Comparison of ENCODE assay signal across 8 mouse cellular contexts in genomic region chr2:60552902-60553682, GRCm38 (mm10). TPM values are rescaled to one million over a fixed set of nuclear protein-coding genes. Genes with fewer than 3 reads are reported as not detected.
DNase-seq lines count a peak whose midpoint lies in the region; ATAC-seq and TF ChIP-seq lines count a peak whose summit lies in the region.

TSS of gene Pla2r1 (minus strand) at chr2:60553308.

- H3K4me2 ChIP-seq in forebrain, embryonic 11.5 days (ENCODE audit: low read depth, low read length, severe bottlenecking): peak within 1 kb of the TSS; percentile 52
- peak within 1 kb of the TSS; percentile 93 for H3K4me2 ChIP-seq in stomach, embryonic 16.5 days (ENCODE audit: low read depth, low read length)

- peak within 1 kb of the TSS; percentile 15; the same call in 1 of the 2 replicates for H3K4me3 ChIP-seq in bone marrow macrophage, adult 2 months (ENCODE audit: insufficient read depth, low read length)
- H3K4me3 ChIP-seq in forebrain, embryonic 11.5 days (ENCODE audit: low read depth, low read length): peak within 1 kb of the TSS; percentile 22
- H3K4me3 ChIP-seq in stomach, embryonic 16.5 days (replicated peaks; ENCODE audit: low read length): peak within 1 kb of the TSS; percentile 53

- 2% methylated on average over 33 of the region's 33 CpGs for WGBS in forebrain, embryonic 11.5 days
- 4% methylated on average over 33 of the region's 33 CpGs for WGBS in stomach, embryonic 16.5 days

- peak; percentile 55 for ATAC-seq in forebrain, embryonic 11.5 days (replicated peaks; ENCODE audit: low FRiP score)
- ATAC-seq in megakaryocyte progenitor cell, adult 5-6 weeks (replicated peaks; ENCODE audit: poor library complexity): peak; percentile 87
- ATAC-seq in stomach, embryonic 16.5 days (ENCODE audit: insufficient read depth, low FRiP score): peak; percentile 65
- ATAC-seq in activated CD4-positive, CD25-positive, alpha-beta regulatory T cell, adult 4 months: no peak

- H3K27me3 ChIP-seq in forebrain, embryonic 11.5 days (ENCODE audit: control insufficient read depth, insufficient read depth, low read length): no peaks in the 10 kb centered on the region
- no peaks in the 10 kb centered on the region for H3K27me3 ChIP-seq in stomach, embryonic 16.5 days (ENCODE audit: control insufficient read depth, insufficient read depth, low read length)

- peak; percentile 69 for DNase-seq in ES-CJ7 (ENCODE audit: low read depth, low spot score)
- DNase-seq in forebrain, embryonic 11.5 days (ENCODE audit: low spot score): peak; percentile 75
- peak; percentile 60 to 69 for DNase-seq in heart, postnatal 14 days
- DNase-seq in kidney, postnatal 4 days: peak; percentile 75 to 82

- intact Hi-C loops in heart, postnatal 14 days (cut with DNase I): no loop called here

- no peak within 1 kb of the TSS for H3K27ac ChIP-seq in bone marrow macrophage, adult 2 months (ENCODE audit: insufficient read depth, low read depth, low read length)
- H3K27ac ChIP-seq in forebrain, embryonic 11.5 days (ENCODE audit: low read depth, low read length): no peak within 1 kb of the TSS
- H3K27ac ChIP-seq in stomach, embryonic 16.5 days (ENCODE audit: low read length): no peak within 1 kb of the TSS

- H3K4me1 ChIP-seq in bone marrow macrophage, adult 2 months (ENCODE audit: control insufficient read depth, insufficient read depth, low read length): no peaks in the 10 kb centered on the region
- H3K4me1 ChIP-seq in forebrain, embryonic 11.5 days (replicated peaks; ENCODE audit: control insufficient read depth, insufficient read depth, low read length): no peaks in the 10 kb centered on the region; the same call in 1 of the 2 replicates
- H3K4me1 ChIP-seq in stomach, embryonic 16.5 days (ENCODE audit: control insufficient read depth, insufficient read depth, low read length): peaks cover 9% of the 10 kb centered on the region; the same call in 1 of the 2 replicates

- peak within 1 kb of the TSS; percentile 17 for H3K9ac ChIP-seq in forebrain, embryonic 11.5 days (ENCODE audit: low read length)
- peak within 1 kb of the TSS; percentile 67 for H3K9ac ChIP-seq in stomach, embryonic 16.5 days (ENCODE audit: low read length)

- no peaks in the 10 kb centered on the region for H3K36me3 ChIP-seq in forebrain, embryonic 11.5 days (ENCODE audit: control insufficient read depth, insufficient read depth, low read length)
- no peaks in the 10 kb centered on the region for H3K36me3 ChIP-seq in stomach, embryonic 16.5 days (ENCODE audit: control insufficient read depth, insufficient read depth, low read length)

- TF ChIP-seq POLR2A in bone marrow macrophage, adult 2 months (IDR thresholded peaks at IDR 0.05; ENCODE audit: borderline replicate concordance, low read depth, low read length): no peak

- no peaks in the 10 kb centered on the region for H3K9me3 ChIP-seq in forebrain, embryonic 11.5 days (ENCODE audit: control insufficient read depth, low read length)
- H3K9me3 ChIP-seq in stomach, embryonic 16.5 days (replicated peaks; ENCODE audit: control insufficient read depth, low read length): no peaks in the 10 kb centered on the region

- no peak for TF ChIP-seq CTCF in bone marrow macrophage, adult 2 months (IDR thresholded peaks at IDR 0.05; ENCODE audit: low read depth, low read length)

RNA-seq across cellular contexts. Expression of gene Pla2r1, which starts in this region (rescaled TPM):
- 0.24 and 0.91 TPM in 2 replicates for polyA plus RNA-seq in bone marrow macrophage, adult 2 months (2012; ENCODE audit: insufficient read depth, insufficient read length, missing spikeins)
- 1.0 and 1.5 TPM in 2 replicates for polyA plus RNA-seq in forebrain, embryonic 11.5 days (2014; fragmentation: Nextera tagmentation; extraction: Ambion mirVana)
- total RNA-seq in heart, postnatal 14 days (2021): 1 to 10 TPM; 1.8 to 3.1 TPM
- 0.54 and 1.8 TPM in 2 replicates for total RNA-seq in megakaryocyte progenitor cell, adult 5-6 weeks (2015)
- total RNA-seq in megakaryocyte progenitor cell, adult 5-6 weeks (2017): 0.68 and 0.71 TPM in 2 replicates
- 3.2 and 3.3 TPM in 2 replicates for polyA plus RNA-seq in stomach, embryonic 16.5 days (2015; fragmentation: Nextera tagmentation; extraction: Ambion mirVana)
- polyA plus RNA-seq in activated CD4-positive, CD25-positive, alpha-beta regulatory T cell, adult 4 months (2017; shearing (Covaris generic)): under 1 TPM in 1 of 2 experiments, not detected in 1; 0.78 TPM
